Mouse (Mus musculus) CH12.LX (cell line): Measurements from ENCODE around the gene Zfp296. TPM values are rescaled to one million over a fixed set of nuclear protein-coding genes. Genes with fewer than 3 reads are reported as not detected.

Experiments used
- DNase-seq: peaks from one replicate; pipeline ENCODE4 v3.0.0-alpha.2; 2013; ENCODE audit errors: extremely low read depth
- H3K27ac ChIP-seq: 2 replicates; pipeline ENCODE4 v1.5.1; 2012; ENCODE audit warnings: low read depth, mild to moderate bottlenecking, control low read depth, moderate library complexity; ENCODE audit not compliant: insufficient read depth
- H3K27me3 ChIP-seq: replicated peaks from 2 replicates; pipeline ENCODE3; 2012; ENCODE audit warnings: inconsistent platforms
- H3K36me3 ChIP-seq, 2 experiments: replicated peaks in 1 of 2; 2 replicates each; pipeline versions ENCODE3 to v1.6.1; 2012; ENCODE audit warnings: inconsistent platforms in 1 of 2, low read length in 1 of 2, mild to moderate bottlenecking in 1 of 2, mixed read lengths in 1 of 2, moderate library complexity in 1 of 2; ENCODE audit not compliant: control insufficient read depth in 1 of 2, insufficient read depth in 1 of 2
- H3K4me1 ChIP-seq, 2 experiments: 2 replicates each; pipeline ENCODE4 v1.6.1; 2012; ENCODE audit warnings: inconsistent platforms in 1 of 2, moderate library complexity in 1 of 2; ENCODE audit not compliant: insufficient read depth in 2 of 2, control insufficient read depth in 1 of 2
- H3K4me2 ChIP-seq: 2 replicates; pipeline ENCODE4 v1.6.1; 2012; ENCODE audit warnings: low read depth, mild to moderate bottlenecking, control low read depth; ENCODE audit not compliant: poor library complexity, insufficient read depth, severe bottlenecking
- H3K4me3 ChIP-seq, 3 experiments: fragments of 150-350 bp in 1 of 3; sonication (generic) in 1 of 3; replicated peaks in 1 of 3; 2 replicates each; pipeline versions ENCODE3 to v1.5.1; 2011 to 2012; ENCODE audit warnings: low read depth in 2 of 3, low read length in 2 of 3, mild to moderate bottlenecking in 2 of 3, moderate library complexity in 2 of 3, control low read depth in 1 of 3, improper control_type of control experiment in 1 of 3, inconsistent platforms in 1 of 3, mixed read lengths in 1 of 3; ENCODE audit not compliant: poor library complexity in 1 of 3
- H3K79me2 ChIP-seq: replicated peaks from 2 replicates; pipeline ENCODE4 v1.6.1; 2012; ENCODE audit warnings: mild to moderate bottlenecking, moderate library complexity; ENCODE audit not compliant: control insufficient read depth, poor library complexity, insufficient read depth, severe bottlenecking; ENCODE audit errors: extremely low read depth
- H3K9ac ChIP-seq: 2 replicates; pipeline ENCODE4 v1.6.1; 2012; ENCODE audit warnings: low read depth, mild to moderate bottlenecking, control low read depth, moderate library complexity; ENCODE audit not compliant: insufficient read depth
- H3K9me3 ChIP-seq: replicated peaks from 2 replicates; pipeline ENCODE3; 2012; ENCODE audit warnings: low read length, inconsistent platforms, mixed read lengths
- CTCF ChIP-seq, 2 experiments: IDR thresholded peaks in 1 of 2; conservative IDR thresholded peaks in 1 of 2; 2 replicates each; pipeline ENCODE4 v1.5.1; 2011 to 2012; ENCODE audit warnings: low read depth in 2 of 2, low read length in 2 of 2, improper control_type of control experiment in 1 of 2, inconsistent platforms in 1 of 2, mild to moderate bottlenecking in 1 of 2, moderate library complexity in 1 of 2
- ELF1 ChIP-seq: IDR thresholded peaks from 2 replicates; pipeline ENCODE4 v1.6.1; 2014; ENCODE audit warnings: low read depth, mild to moderate bottlenecking, inconsistent platforms, low read length, improper control_type of control experiment
- HCFC1 ChIP-seq: IDR thresholded peaks from 2 replicates; pipeline ENCODE4 v1.6.1; 2012; ENCODE audit warnings: low read depth, mild to moderate bottlenecking, inconsistent platforms, low read length, improper control_type of control experiment
- IRF4 ChIP-seq: IDR thresholded peaks from 2 replicates; pipeline ENCODE4 v1.6.1; 2014; ENCODE audit warnings: low read depth, mild to moderate bottlenecking, inconsistent platforms, low read length, improper control_type of control experiment
- KAT2A ChIP-seq: IDR thresholded peaks from 2 replicates; pipeline ENCODE4 v1.6.1; 2012; ENCODE audit warnings: low read length, improper control_type of control experiment, inconsistent platforms; ENCODE audit not compliant: insufficient replicate concordance
- MAX ChIP-seq: IDR thresholded peaks from 2 replicates; pipeline ENCODE4 v1.6.1; 2011; ENCODE audit warnings: low read length, improper control_type of control experiment
- MAZ ChIP-seq: IDR thresholded peaks from 2 replicates; pipeline ENCODE4 v1.6.1; 2012; ENCODE audit warnings: low read depth, mild to moderate bottlenecking, inconsistent platforms, low read length, improper control_type of control experiment, moderate library complexity
- MEF2A ChIP-seq: IDR thresholded peaks from 2 replicates; pipeline ENCODE4 v1.6.1; 2014; ENCODE audit warnings: low read depth, mild to moderate bottlenecking, inconsistent platforms, low read length, improper control_type of control experiment, borderline replicate concordance
- MXI1 ChIP-seq: IDR thresholded peaks from 2 replicates; pipeline ENCODE4 v1.6.1; 2011; ENCODE audit warnings: mild to moderate bottlenecking, low read depth, low read length, improper control_type of control experiment
- NELFE ChIP-seq: IDR thresholded peaks from 2 replicates; pipeline ENCODE4 v1.6.1; 2011; ENCODE audit warnings: low read depth, low read length, improper control_type of control experiment
- POLR2A ChIP-seq: IDR thresholded peaks from 2 replicates; pipeline ENCODE4 v1.6.1; 2011; ENCODE audit warnings: low read depth, mild to moderate bottlenecking, improper control_type of control experiment, low read length
- RAD21 ChIP-seq: IDR thresholded peaks from 2 replicates; pipeline ENCODE4 v1.6.1; 2011; ENCODE audit warnings: low read depth, mild to moderate bottlenecking, low read length, improper control_type of control experiment, moderate library complexity
- RCOR1 ChIP-seq: conservative IDR thresholded peaks from 2 replicates; pipeline ENCODE4 v1.6.1; 2012; ENCODE audit warnings: low read depth, mild to moderate bottlenecking, inconsistent platforms, low read length, improper control_type of control experiment
- SIN3A ChIP-seq: IDR thresholded peaks from 2 replicates; pipeline ENCODE4 v1.6.1; 2012; ENCODE audit warnings: low read length, improper control_type of control experiment, inconsistent platforms
- TBP ChIP-seq: conservative IDR thresholded peaks from 2 replicates; pipeline ENCODE4 v1.6.1; 2011; ENCODE audit warnings: low read depth, low read length, improper control_type of control experiment
- TCF12 ChIP-seq: IDR thresholded peaks from 2 replicates; pipeline ENCODE4 v1.6.1; 2014; ENCODE audit warnings: low read depth, mild to moderate bottlenecking, inconsistent platforms, low read length, improper control_type of control experiment
- USF1 ChIP-seq: IDR thresholded peaks from 2 replicates; pipeline ENCODE4 v1.6.1; 2014; ENCODE audit warnings: low read depth, mild to moderate bottlenecking, inconsistent platforms, low read length, improper control_type of control experiment
- USF2 ChIP-seq: conservative IDR thresholded peaks from 2 replicates; pipeline ENCODE4 v1.6.1; 2011; ENCODE audit warnings: low read depth, low read length, improper control_type of control experiment
- ZC3H11A ChIP-seq: IDR thresholded peaks from 2 replicates; pipeline ENCODE4 v1.6.1; 2012; ENCODE audit warnings: low read depth, mild to moderate bottlenecking, inconsistent platforms, low read length, improper control_type of control experiment
- ZMIZ1 ChIP-seq: IDR thresholded peaks from 2 replicates; pipeline ENCODE4 v1.6.1; 2012; ENCODE audit warnings: low read depth, mild to moderate bottlenecking, inconsistent platforms, low read length, improper control_type of control experiment
- ZNF384 ChIP-seq: IDR thresholded peaks from 2 replicates; pipeline ENCODE4 v1.6.1; 2012; ENCODE audit warnings: low read depth, low read length, improper control_type of control experiment, inconsistent platforms
- dilution Hi-C: fragments of 300-500 bp; cut with MboI; formaldehyde crosslinking; loops from 2 replicates; pipeline ENCODE4 v1.14.3; 2020; ENCODE audit warnings: low sequenced_read_pairs; ENCODE audit not compliant: extremely low pct_unique_long_range_greater_than_20kb, extremely low pct_ligation_motif_present
- in situ Hi-C: fragments of 300-500 bp; cut with MboI; formaldehyde crosslinking; loops from 3 replicates; pipeline ENCODE4 v1.14.3; 2019; ENCODE audit warnings: low sequenced_read_pairs, low pct_ligation_motif_present, low pct_unique_long_range_greater_than_20kb, mixed read lengths
- polyA plus RNA-seq: library from polyadenylated mRNA; unstranded; fragments of >175 nt; gene quantifications from 2 replicates; pipeline ENCODE4 v1.2.1, GENCODE M21; 2012; ENCODE audit warnings: low read depth; ENCODE audit not compliant: insufficient read length
- total RNA-seq, 2 experiments: library from RNA; depleted of rRNA; stranded (reverse); fragments of 300-350 nt in 1 of 2; fragments of >200 nt in 1 of 2; gene quantifications; 2 replicates each; pipeline ENCODE4 v1.2.3; 2012 to 2014

The Zfp296 gene
- total and polyA plus RNA-seq, 3 experiments = 10.7 to 44.0 (median 30.0) TPM

DNA sequence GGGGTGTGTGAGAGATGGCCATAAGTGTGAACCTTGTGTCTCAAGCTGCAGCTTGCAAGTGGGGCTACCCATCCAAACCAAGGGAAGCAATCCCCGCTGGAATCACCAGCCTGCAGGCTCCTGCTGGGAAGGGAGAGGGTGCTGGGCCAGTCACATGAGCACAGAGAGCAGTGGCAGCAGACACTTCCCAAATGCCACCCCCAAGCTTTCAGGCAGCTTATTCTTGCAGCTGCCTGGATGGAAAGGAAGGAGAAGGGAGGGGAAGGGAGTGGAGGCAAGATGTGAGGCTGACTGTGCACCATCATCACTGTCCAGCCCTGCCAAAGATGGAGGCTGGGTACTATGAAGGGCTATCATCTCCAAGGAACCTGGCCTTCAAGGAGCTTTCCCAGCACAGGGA, 22.9 kb upstream of the Zfp296 start:
- in situ Hi-C loops = loop anchor here (25.0 kb wide), 1 partner anchor 142 kb away; the partner anchor contains the start of genes Ckm and Klc3
- no peak for DNase-seq
- Histone ChIP-seq H3K9me3 (no peaks in the 10 kb centered on the region), H3K4me3 (no peak overlapping the region), H3K4me1 (peaks cover 1 to 17% of the 10 kb centered on the region in 2 experiments; a peak in 3 of 4 replicates), H3K36me3 (peaks cover 34 to 92% of the 10 kb centered on the region in 2 experiments), H3K27ac (no peak overlapping the region), H3K27me3 (no peaks in the 10 kb centered on the region), H3K9ac (no peak overlapping the region), H3K79me2 (peaks cover 43% of the 10 kb centered on the region), H3K4me2 (no peak overlapping the region)
- dilution Hi-C loops = no loop called here
- no peak for TF ChIP-seq HCFC1
- TF ChIP-seq RAD21 = no peak
- TF ChIP-seq NELFE = no peak

DNA sequence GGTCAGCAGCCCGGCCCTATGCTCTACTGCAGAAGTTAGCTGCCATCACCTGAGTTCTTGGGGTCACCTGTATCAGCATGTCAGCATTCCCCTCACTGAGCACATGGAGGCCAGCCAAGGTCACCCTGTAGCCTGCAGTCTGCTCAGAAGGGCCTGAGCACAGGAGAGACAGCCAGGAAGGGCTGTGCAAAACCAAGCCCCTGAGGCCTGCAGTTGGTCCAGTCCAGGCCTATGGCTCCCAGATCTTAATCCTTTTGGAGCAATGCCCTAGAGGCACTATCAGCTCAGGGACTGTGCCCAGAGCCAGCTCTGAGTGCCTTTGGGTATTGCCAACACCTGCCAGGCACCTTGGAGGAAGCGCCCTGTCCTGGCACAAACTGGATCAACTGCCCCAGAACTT, 20.0 kb upstream of the Zfp296 start:
- H3K9ac ChIP-seq = no peak overlapping the region
- no peak overlapping the region for H3K27ac ChIP-seq
- no peaks in the 10 kb centered on the region for H3K27me3 ChIP-seq
- dilution Hi-C loops (no loop called here), in situ Hi-C loops (loop anchor here (25.0 kb wide), 1 partner anchor 145 kb away; the partner anchor contains the start of genes Ckm and Klc3)
- peaks cover 8 to 35% of the 10 kb centered on the region in 2 experiments for H3K4me1 ChIP-seq
- H3K4me3 ChIP-seq = no peak overlapping the region
- peaks cover 31 to 75% of the 10 kb centered on the region in 2 experiments for H3K36me3 ChIP-seq
- no peaks in the 10 kb centered on the region for H3K9me3 ChIP-seq
- no peak for TF ChIP-seq CTCF (conservative IDR thresholded peaks at IDR 0.05 in 1 of 2, IDR thresholded peaks at IDR 0.05 in 1 of 2; ENCODE audit: low read depth in 2 of 2, low read length in 2 of 2)
- no peak for DNase-seq
- H3K4me2 ChIP-seq = no peak overlapping the region
- peaks cover 58% of the 10 kb centered on the region for H3K79me2 ChIP-seq

DNA sequence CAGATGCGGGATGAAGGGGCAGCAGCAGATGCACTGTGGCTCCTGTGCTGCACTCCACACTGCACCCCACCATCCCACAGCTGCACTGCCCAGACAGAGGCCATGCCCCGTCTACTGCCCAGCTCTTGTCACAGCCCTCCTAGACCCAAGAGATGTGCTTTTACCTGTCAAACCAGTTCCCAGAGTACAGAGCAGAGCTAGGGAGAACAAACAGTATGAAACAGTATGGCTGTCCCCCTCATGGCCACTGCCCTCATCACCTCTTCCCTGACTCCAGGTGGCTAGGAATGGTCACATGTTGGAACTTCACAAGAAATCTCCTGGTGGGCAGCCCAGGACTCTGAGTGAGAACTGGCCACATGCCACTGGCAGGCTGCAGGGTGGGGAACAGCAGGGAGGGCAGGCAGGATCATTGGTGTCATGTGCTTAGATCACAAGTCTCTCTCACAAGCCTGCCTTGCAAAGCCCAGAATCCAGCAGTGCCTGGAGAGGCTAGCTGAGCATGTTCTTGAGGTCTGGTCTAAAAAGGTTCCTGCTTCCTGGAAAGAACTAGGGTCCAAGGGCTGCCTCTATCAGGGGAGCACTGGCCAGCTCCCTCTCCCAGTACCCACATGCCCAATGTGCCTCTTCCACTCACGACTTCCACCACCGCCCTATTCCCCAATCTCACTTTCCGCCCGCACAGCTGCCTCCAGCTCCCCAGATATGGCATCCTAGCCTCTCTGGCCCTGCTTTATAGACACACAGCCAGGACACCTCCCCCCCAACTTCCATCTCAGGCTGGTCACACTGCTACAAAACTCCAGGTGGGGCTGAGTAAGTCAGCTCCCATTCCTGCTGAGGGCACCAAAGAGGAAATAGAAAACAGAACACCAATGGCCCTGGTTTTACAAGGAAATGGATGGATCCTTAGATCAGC, 18.8 kb upstream of the Zfp296 start:
- dilution Hi-C loops = no loop called here
- H3K4me1 ChIP-seq = peaks cover 8 to 44% of the 10 kb centered on the region in 2 experiments
- H3K36me3 ChIP-seq = peaks cover 23 to 66% of the 10 kb centered on the region in 2 experiments

More for the DNA sequence above, 18.8 kb upstream of the Zfp296 start:
- no peaks in the 10 kb centered on the region for H3K27me3 ChIP-seq
- H3K79me2 ChIP-seq = peaks cover 57% of the 10 kb centered on the region
- TF ChIP-seq TCF12 (no peak), MXI1 (no peak), RCOR1 (no peak), MEF2A (no peak), MAZ (no peak), USF2 (no peak), ELF1 (no peak), IRF4 (no peak), POLR2A (no peak), MAX (no peak), NELFE (no peak), USF1 (no peak), KAT2A (no peak), ZC3H11A (no peak), RAD21 (no peak), SIN3A (no peak), ZMIZ1 (no peak), TBP (no peak), ZNF384 (no peak)
- no peak overlapping the region for H3K4me3 ChIP-seq
- DNase-seq = no peak
- in situ Hi-C loops = loop anchor here (25.0 kb wide), 1 partner anchor 146 kb away; the partner anchor contains the start of genes Ckm and Klc3
- H3K9me3 ChIP-seq = no peaks in the 10 kb centered on the region
- no peak overlapping the region for H3K4me2 ChIP-seq
- no peak overlapping the region for H3K27ac ChIP-seq
- H3K9ac ChIP-seq = no peak overlapping the region
